Mouse (Mus musculus) neural tube, embryonic 11.5 days (tissue): ENCODE data around the gene Edil3. TPM values are rescaled to one million over a fixed set of nuclear protein-coding genes. Genes with fewer than 3 reads are reported as not detected.
A peak's percentile ranks its signal among the peaks of the same experiment; 100 is the strongest.

Source experiments
- ATAC-seq: fragments of 200-750 bp; cut with Nextera tagmentation; 2 replicates; pipeline ENCODE4 v1.8.0; 2017; ENCODE audit warnings: moderate number of reproducible peaks, mild to moderate bottlenecking, moderate TSS enrichment, moderate library complexity; ENCODE audit not compliant: insufficient read depth, low FRiP score, low TSS enrichment
- DNase-seq: peaks from one replicate; pipeline ENCODE4 v3.0.0-alpha.2; 2015; ENCODE audit warnings: low spot score
- H3K27ac ChIP-seq: fragments of 300-500 bp; sonication (generic); 2 replicates; pipeline ENCODE4 v1.5.1; 2014; ENCODE audit warnings: low read depth, mild to moderate bottlenecking, low read length
- H3K27me3 ChIP-seq: fragments of 300-500 bp; sonication (generic); 2 replicates; pipeline ENCODE4 v1.6.1; 2014; ENCODE audit warnings: mild to moderate bottlenecking, low read length, mixed read lengths; ENCODE audit not compliant: control insufficient read depth, insufficient read depth
- H3K36me3 ChIP-seq: fragments of 300-500 bp; sonication (generic); 2 replicates; pipeline ENCODE4 v1.6.1; 2014; ENCODE audit warnings: mild to moderate bottlenecking, low read length, moderate library complexity, mixed read lengths; ENCODE audit not compliant: control insufficient read depth, insufficient read depth
- H3K4me1 ChIP-seq: fragments of 300-500 bp; sonication (generic); 2 replicates; pipeline ENCODE4 v1.6.1; 2014; ENCODE audit warnings: low read length, mixed read lengths; ENCODE audit not compliant: control insufficient read depth, insufficient read depth
- H3K4me2 ChIP-seq: fragments of 300-500 bp; sonication (generic); 2 replicates; pipeline ENCODE4 v1.6.1; 2014; ENCODE audit warnings: low read depth, mild to moderate bottlenecking, moderate library complexity
- H3K4me3 ChIP-seq: fragments of 300-500 bp; sonication (generic); 2 replicates; pipeline ENCODE4 v1.5.1; 2014; ENCODE audit warnings: low read depth, low read length
- H3K9ac ChIP-seq: fragments of 300-500 bp; sonication (generic); 2 replicates; pipeline ENCODE4 v1.6.1; 2014; ENCODE audit warnings: mild to moderate bottlenecking, low read length
- H3K9me3 ChIP-seq: fragments of 300-500 bp; sonication (generic); 2 replicates; pipeline ENCODE4 v1.6.1; 2016; ENCODE audit warnings: low read length; ENCODE audit not compliant: control insufficient read depth
- WGBS: fragments of 180-500 bp; shearing (Covaris S2); extraction: QIAGEN DNeasy Blood & Tissue Kit; methylation state at CpG from one replicate; pipeline ENCODE4 v1.1.7; 2014; 5-methylcytosine and 5-hydroxymethylcytosine counted together
- polyA plus RNA-seq: library from polyadenylated mRNA; unstranded; fragments of >200 nt; fragmentation: Nextera tagmentation; extraction: Ambion mirVana; gene quantifications from 2 replicates; pipeline ENCODE4 v1.2.1, GENCODE M21; 2014

The Edil3 gene
- polyA plus RNA-seq, 1 experiment from 2014 or later = 45.1 TPM

GRCm38 (mm10) chr13:89339055-89339454 is 517.8 kb downstream of the Edil3 start:
- no peak for ATAC-seq
- Histone ChIP-seq H3K27ac (no peak overlapping the region), H3K4me1 (no peaks in the 10 kb centered on the region), H3K4me3 (no peak overlapping the region), H3K27me3 (no peaks in the 10 kb centered on the region), H3K4me2 (no peak overlapping the region), H3K9me3 (no peaks in the 10 kb centered on the region), H3K9ac (no peak overlapping the region), H3K36me3 (no peaks in the 10 kb centered on the region)
- 81% methylated on average over 4 of the region's 4 CpGs for WGBS
- DNase-seq = no peak

- Histone ChIP-seq H3K4me1 (no peaks in the 10 kb centered on the region), H3K9me3 (no peaks in the 10 kb centered on the region), H3K27me3 (no peaks in the 10 kb centered on the region), H3K4me2 (no peak overlapping the region), H3K36me3 (no peaks in the 10 kb centered on the region), H3K27ac (no peak overlapping the region), H3K4me3 (no peak overlapping the region), H3K9ac (no peak overlapping the region)
- 87% methylated on average over 3 of the region's 3 CpGs for WGBS
- DNase-seq (no peak), ATAC-seq (no peak)
These were observed 518.5 kb downstream of the Edil3 start for GRCm38 (mm10) chr13:89339776-89340175.

- Histone ChIP-seq H3K4me1 (no peaks in the 10 kb centered on the region), H3K4me3 (no peak overlapping the region), H3K9me3 (no peaks in the 10 kb centered on the region), H3K9ac (no peak overlapping the region), H3K4me2 (no peak overlapping the region), H3K27me3 (no peaks in the 10 kb centered on the region), H3K27ac (no peak overlapping the region), H3K36me3 (no peaks in the 10 kb centered on the region)
- 69% methylated on average over 3 of the region's 3 CpGs for WGBS
- no peak for DNase-seq
- ATAC-seq = no peak
These were observed 534.0 kb downstream of the Edil3 start for GRCm38 (mm10) chr13:89355234-89355633.

DNA sequence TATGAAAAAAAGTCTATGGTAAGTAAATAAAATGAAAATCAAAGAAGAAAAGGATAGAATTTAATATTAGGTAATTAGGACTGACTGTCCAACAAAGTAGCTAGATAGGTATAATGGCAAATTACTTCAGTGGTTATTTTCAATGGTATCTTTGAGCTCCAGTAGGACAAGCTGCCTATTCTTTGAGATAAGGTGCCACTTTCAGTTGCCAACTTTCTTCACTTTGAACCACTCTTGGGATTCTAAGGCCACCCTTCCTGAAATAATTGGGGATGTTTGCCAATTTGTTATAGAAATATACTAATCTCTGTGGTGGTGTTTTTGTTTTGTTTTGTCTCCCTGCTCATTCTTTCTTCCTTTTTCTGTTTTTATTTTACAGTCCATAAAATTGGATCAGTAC is 537.1 kb downstream of the Edil3 start:
- H3K36me3 ChIP-seq = no peaks in the 10 kb centered on the region
- DNase-seq (no peak), ATAC-seq (no peak)
- no peak overlapping the region for H3K4me2 ChIP-seq
- H3K9me3 ChIP-seq = no peaks in the 10 kb centered on the region
- H3K4me1 ChIP-seq = no peaks in the 10 kb centered on the region
- H3K27me3 ChIP-seq = no peaks in the 10 kb centered on the region
- H3K4me3 ChIP-seq = no peak overlapping the region
- no peak overlapping the region for H3K27ac ChIP-seq
- H3K9ac ChIP-seq = no peak overlapping the region

- 83% methylated on average over 4 of the region's 4 CpGs for WGBS
- Histone ChIP-seq H3K4me1 (no peaks in the 10 kb centered on the region), H3K4me2 (no peak overlapping the region), H3K9me3 (no peaks in the 10 kb centered on the region), H3K9ac (no peak overlapping the region), H3K36me3 (no peaks in the 10 kb centered on the region), H3K4me3 (no peak overlapping the region), H3K27ac (no peak overlapping the region), H3K27me3 (no peaks in the 10 kb centered on the region)
- no peak for ATAC-seq
- no peak for DNase-seq
These were observed 541.0 kb downstream of the Edil3 start for GRCm38 (mm10) chr13:89362274-89362673.

GRCm38 (mm10) chr13:89371253-89371652 is 550.0 kb downstream of the Edil3 start:
- Histone ChIP-seq H3K9me3 (no peaks in the 10 kb centered on the region), H3K4me1 (no peaks in the 10 kb centered on the region), H3K9ac (no peak overlapping the region), H3K4me2 (no peak overlapping the region), H3K27me3 (no peaks in the 10 kb centered on the region), H3K4me3 (no peak overlapping the region), H3K27ac (no peak overlapping the region), H3K36me3 (no peaks in the 10 kb centered on the region)
- DNase-seq = no peak
- no peak for ATAC-seq

GRCm38 (mm10) chr13:89371656-89372240 is 550.5 kb downstream of the Edil3 start:
- Histone ChIP-seq H3K4me1 (no peaks in the 10 kb centered on the region), H3K27me3 (no peaks in the 10 kb centered on the region), H3K9ac (no peak overlapping the region), H3K4me2 (no peak overlapping the region), H3K36me3 (no peaks in the 10 kb centered on the region), H3K27ac (no peak overlapping the region), H3K9me3 (no peaks in the 10 kb centered on the region), H3K4me3 (no peak overlapping the region)
- peak; percentile 65 for ATAC-seq
- WGBS = 66% methylated on average over 5 of the region's 5 CpGs
- DNase-seq = peak; percentile 14
